Mouse (Mus musculus): ENCODE results near the gene Scgb2b11. TPM values are rescaled to one million over a fixed set of nuclear protein-coding genes. Genes with fewer than 3 reads are reported as not detected.
"Not testable (repeated sequence)": the region's sequence is repeated elsewhere in the genome, so short reads cannot be mapped to it uniquely, and the experiment has no call there.

Scgb2b11 gene
- total RNA-seq (2014; fragmentation: Nextera tagmentation) (not detected in 2 replicates), total RNA-seq (2017) (not detected in 2 replicates)

GRCm38 (mm10) chr7:32211045-32211444, at the start of gene Scgb2b11:
Gene Scgb2b11, minus strand, starts transcription at chr7:32211145.
- ATAC-seq (replicated peaks; ENCODE audit: poor library complexity, severe bottlenecking) = not testable (repeated sequence)

- not testable (repeated sequence) for ATAC-seq (replicated peaks; ENCODE audit: poor library complexity, severe bottlenecking)
Measured at GRCm38 (mm10) chr7:32222540-32222939, 11.6 kb upstream of the Scgb2b11 start, which contains the start of gene Scgb1b11. Gene Scgb1b11, plus strand, starts transcription at chr7:32222840.

Other genes with a start within 250 kb of the Scgb2b11 start
- gene Scgb1b10, start 110.3 kb downstream of the Scgb2b11 start, total RNA-seq (2014; fragmentation: Nextera tagmentation) = not detected in 2 replicates
- gene Scgb1b10, start 110.3 kb downstream of the Scgb2b11 start, total RNA-seq (2017) = not detected in 2 replicates
- gene Scgb1b11, start 11.7 kb upstream of the Scgb2b11 start, total RNA-seq (2014; fragmentation: Nextera tagmentation) = not detected in 2 replicates
- gene Scgb1b11, start 11.7 kb upstream of the Scgb2b11 start, total RNA-seq (2017) = not detected in 2 replicates
- not detected in 2 replicates for gene Scgb2b12, start 116.1 kb upstream of the Scgb2b11 start, total RNA-seq (2014; fragmentation: Nextera tagmentation)
- gene Scgb2b12, start 116.1 kb upstream of the Scgb2b11 start, total RNA-seq (2017) = not detected in 2 replicates
- not detected in 2 replicates for gene Scgb1b12, start 123.0 kb upstream of the Scgb2b11 start, total RNA-seq (2014; fragmentation: Nextera tagmentation)
- not detected in 2 replicates for gene Scgb1b12, start 123.0 kb upstream of the Scgb2b11 start, total RNA-seq (2017)
- not detected in 2 replicates for gene Scgb1b29, start 230.4 kb upstream of the Scgb2b11 start, total RNA-seq (2014; fragmentation: Nextera tagmentation)
- not detected in 2 replicates for gene Scgb1b29, start 230.4 kb upstream of the Scgb2b11 start, total RNA-seq (2017)